Mouse (Mus musculus) stomach, postnatal 0 days (tissue): ENCODE data around the gene Macc1. TPM values are rescaled to one million over a fixed set of nuclear protein-coding genes. Genes with fewer than 3 reads are reported as not detected.

Experiments used
- ATAC-seq: fragments of 200-750 bp; cut with Nextera tagmentation; 2 replicates; pipeline ENCODE4 v1.8.0; 2017; ENCODE audit not compliant: low FRiP score, low TSS enrichment
- DNase-seq: peaks from one replicate; pipeline ENCODE4 v3.0.0-alpha.2; 2016; ENCODE audit warnings: low spot score
- H3K27ac ChIP-seq: fragments of 300-500 bp; sonication (generic); replicated peaks from 2 replicates; pipeline ENCODE4 v1.5.1; 2014; ENCODE audit warnings: mild to moderate bottlenecking, control low read depth
- H3K27me3 ChIP-seq: fragments of 300-500 bp; sonication (generic); 2 replicates; pipeline ENCODE4 v1.6.1; 2014; ENCODE audit warnings: low read length; ENCODE audit not compliant: control insufficient read depth, insufficient read depth
- H3K36me3 ChIP-seq: fragments of 300-500 bp; sonication (generic); 2 replicates; pipeline ENCODE4 v1.6.1; 2014; ENCODE audit warnings: low read length, mixed read lengths; ENCODE audit not compliant: control insufficient read depth, insufficient read depth
- H3K4me1 ChIP-seq: fragments of 300-500 bp; sonication (generic); replicated peaks from 2 replicates; pipeline ENCODE4 v1.6.1; 2014; ENCODE audit warnings: antibody characterized with exemption; ENCODE audit not compliant: control insufficient read depth, insufficient read depth
- H3K4me2 ChIP-seq: fragments of 300-500 bp; sonication (generic); replicated peaks from 2 replicates; pipeline ENCODE4 v1.6.1; 2014; ENCODE audit warnings: low read depth, mild to moderate bottlenecking, control low read depth, moderate library complexity
- H3K4me3 ChIP-seq: fragments of 300-500 bp; sonication (generic); 2 replicates; pipeline ENCODE4 v1.5.1; 2014; ENCODE audit warnings: low read depth, low read length, control low read depth
- H3K9ac ChIP-seq: fragments of 300-500 bp; sonication (generic); 2 replicates; pipeline ENCODE4 v1.6.1; 2014; ENCODE audit warnings: mild to moderate bottlenecking, low read length, control low read depth, mixed read lengths
- H3K9me3 ChIP-seq: fragments of 300-500 bp; sonication (generic); 2 replicates; pipeline ENCODE4 v1.6.1; 2016; ENCODE audit warnings: low read length; ENCODE audit not compliant: control insufficient read depth
- CTCF ChIP-seq: IDR thresholded peaks from 2 replicates; pipeline ENCODE4 v1.5.1; 2016; ENCODE audit warnings: antibody characterized with exemption, low read depth, mild to moderate bottlenecking, moderate library complexity
- EP300 ChIP-seq: optimal IDR thresholded peaks from 2 replicates; pipeline ENCODE3; 2016; ENCODE audit warnings: antibody characterized with exemption
- WGBS: fragments of 180-500 bp; shearing (Covaris S2); extraction: QIAGEN DNeasy Blood & Tissue Kit; methylation state at CpG from one replicate; pipeline ENCODE4 v1.1.7; 2014; 5-methylcytosine and 5-hydroxymethylcytosine counted together
- polyA plus RNA-seq: library from polyadenylated mRNA; unstranded; fragments of >200 nt; fragmentation: Nextera tagmentation; extraction: Ambion mirVana; gene quantifications from 2 replicates; pipeline ENCODE4 v1.2.1, GENCODE M21; 2015

The Macc1 gene
- polyA plus RNA-seq = 7.1 and 7.9 TPM in 2 replicates

DNA sequence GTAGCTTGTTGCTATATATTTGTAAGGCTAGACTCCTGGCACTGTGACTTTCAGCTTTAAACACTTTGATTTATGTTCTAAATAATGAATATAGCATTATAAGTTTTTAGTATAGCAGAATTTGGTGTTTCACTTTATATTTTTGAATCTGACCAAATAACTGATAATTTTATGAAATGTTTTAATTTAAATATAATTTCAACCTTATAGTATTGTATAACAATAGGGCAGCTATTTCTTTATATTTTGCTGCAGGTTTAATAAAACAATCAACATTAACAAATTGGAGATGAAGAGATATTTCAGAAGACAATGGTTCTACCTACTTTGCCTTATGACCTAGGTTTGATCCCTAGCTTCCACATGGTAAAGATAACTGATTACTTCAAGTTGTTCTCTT lies at the start of gene Macc1:
Gene Macc1 (plus strand): TSS at position 301 of the 400 bp plus-strand sequence.
- Histone ChIP-seq H3K27me3 (no peaks in the 10 kb centered on the region), H3K27ac (no peak within 1 kb of the TSS), H3K9me3 (no peaks in the 10 kb centered on the region), H3K9ac (no peak within 1 kb of the TSS), H3K4me2 (no peak within 1 kb of the TSS), H3K36me3 (no peaks in the 10 kb centered on the region), H3K4me3 (no peak within 1 kb of the TSS), H3K4me1 (no peaks in the 10 kb centered on the region)
- ATAC-seq (no peak), DNase-seq (no peak)
- TF ChIP-seq CTCF (no peak), EP300 (no peak)

DNA sequence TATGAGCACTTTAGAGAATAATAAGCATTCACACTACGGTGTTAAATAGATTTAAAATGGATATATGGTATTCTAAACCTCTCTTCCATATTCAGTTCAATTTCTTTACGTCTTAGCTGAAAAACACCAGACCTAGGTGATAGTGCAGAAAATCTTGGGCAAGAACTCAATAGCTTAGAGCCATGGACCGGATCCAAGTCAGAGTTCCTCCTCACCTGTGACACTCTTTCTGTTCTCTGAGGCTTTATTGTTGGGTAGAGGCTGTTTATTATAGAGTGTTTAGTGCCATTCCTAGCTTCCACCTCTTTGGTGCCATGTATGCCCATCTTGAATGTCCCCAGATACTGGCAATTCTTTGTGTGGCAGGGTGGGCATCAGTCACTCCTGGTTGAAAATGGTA lies 49.6 kb upstream of the Macc1 start:
- no peak for DNase-seq
- Histone ChIP-seq H3K9ac (no peak overlapping the region), H3K4me1 (no peaks in the 10 kb centered on the region), H3K27me3 (no peaks in the 10 kb centered on the region), H3K9me3 (no peaks in the 10 kb centered on the region), H3K4me3 (no peak overlapping the region), H3K4me2 (no peak overlapping the region), H3K36me3 (no peaks in the 10 kb centered on the region), H3K27ac (no peak overlapping the region)
- TF ChIP-seq CTCF = no peak
- no peak for ATAC-seq
- 88% methylated on average over 3 of the region's 3 CpGs for WGBS

- DNase-seq (no peak), ATAC-seq (no peak)
- no peak overlapping the region for H3K9ac ChIP-seq
- H3K4me2 ChIP-seq = no peak overlapping the region
- TF ChIP-seq CTCF = no peak
- TF ChIP-seq EP300 = no peak
- 56% methylated on average over 1 of the region's 1 CpGs for WGBS
- no peaks in the 10 kb centered on the region for H3K4me1 ChIP-seq
- H3K27me3 ChIP-seq = no peaks in the 10 kb centered on the region
- H3K27ac ChIP-seq = no peak overlapping the region
- no peaks in the 10 kb centered on the region for H3K9me3 ChIP-seq
- no peaks in the 10 kb centered on the region for H3K36me3 ChIP-seq
- no peak overlapping the region for H3K4me3 ChIP-seq
Observed at GRCm38 (mm10) chr12:119268723-119269122, 45.3 kb upstream of the Macc1 start.

DNA sequence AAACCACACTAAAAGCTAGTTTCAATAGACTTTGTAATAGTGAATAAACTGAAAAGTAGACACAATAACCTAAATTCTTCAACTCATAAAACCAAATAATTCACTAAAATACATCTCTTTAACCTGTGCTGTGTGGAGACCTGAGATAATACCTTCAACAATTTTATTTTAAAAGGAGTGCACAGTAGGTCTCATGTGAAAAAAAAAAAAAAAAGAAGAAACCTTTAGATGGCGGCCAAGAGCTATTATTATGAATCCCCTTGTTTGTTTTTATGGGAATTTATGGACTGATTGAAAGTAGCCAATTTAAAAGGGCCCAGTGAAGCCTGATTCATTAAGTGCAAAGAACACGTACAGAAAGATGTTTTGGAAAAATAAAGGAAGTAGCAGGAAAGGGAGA lies 44.0 kb upstream of the Macc1 start:
- Histone ChIP-seq H3K9ac (no peak overlapping the region), H3K4me1 (no peaks in the 10 kb centered on the region), H3K27me3 (no peaks in the 10 kb centered on the region), H3K27ac (no peak overlapping the region), H3K4me3 (no peak overlapping the region), H3K9me3 (no peaks in the 10 kb centered on the region), H3K4me2 (no peak overlapping the region), H3K36me3 (no peaks in the 10 kb centered on the region)
- DNase-seq (no peak), ATAC-seq (no peak)
- TF ChIP-seq CTCF = no peak
- no peak for TF ChIP-seq EP300
- 74% methylated on average over 2 of the region's 2 CpGs for WGBS

DNA sequence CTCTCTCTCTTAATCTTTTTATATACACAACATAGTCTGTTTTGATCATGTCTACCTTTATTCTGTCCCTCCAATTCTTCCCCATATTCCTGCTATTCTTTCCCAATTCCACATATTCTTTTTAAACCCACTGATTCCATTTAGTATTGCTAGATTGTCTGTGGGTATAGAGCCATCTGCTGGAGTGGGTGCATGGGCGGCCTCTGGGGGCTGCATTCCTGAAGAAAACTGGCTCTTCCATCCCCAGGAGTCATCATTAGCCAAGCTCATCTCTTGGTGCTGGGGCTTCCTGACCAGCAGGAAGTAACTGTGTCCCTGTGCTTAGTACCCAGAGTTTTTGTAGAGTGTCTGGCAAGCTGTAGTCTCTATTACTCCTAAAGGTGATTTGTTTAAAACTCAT lies 42.1 kb upstream of the Macc1 start:
- TF ChIP-seq CTCF = peak; percentile 26; the same call in 1 of the 2 replicates
- no peak for TF ChIP-seq EP300

GRCm38 (mm10) chr12:119273605-119274004 lies 40.5 kb upstream of the Macc1 start:
- WGBS = 21% methylated on average over 1 of the region's 1 CpGs
- H3K9me3 ChIP-seq = no peaks in the 10 kb centered on the region
- TF ChIP-seq EP300 (no peak), CTCF (no peak)
- no peak for ATAC-seq
- no peaks in the 10 kb centered on the region for H3K27me3 ChIP-seq
- no peaks in the 10 kb centered on the region for H3K36me3 ChIP-seq
- H3K9ac ChIP-seq = no peak overlapping the region
- DNase-seq = no peak
- no peak overlapping the region for H3K4me2 ChIP-seq
- H3K27ac ChIP-seq = no peak overlapping the region
- no peaks in the 10 kb centered on the region for H3K4me1 ChIP-seq
- H3K4me3 ChIP-seq = no peak overlapping the region

More for the DNA sequence above, 42.1 kb upstream of the Macc1 start:
- Histone ChIP-seq H3K36me3 (no peaks in the 10 kb centered on the region), H3K4me1 (no peaks in the 10 kb centered on the region), H3K4me3 (no peak overlapping the region), H3K27me3 (no peaks in the 10 kb centered on the region), H3K4me2 (no peak overlapping the region), H3K9me3 (no peaks in the 10 kb centered on the region), H3K27ac (no peak overlapping the region), H3K9ac (no peak overlapping the region)
- DNase-seq (no peak), ATAC-seq (no peak)
- 93% methylated on average over 1 of the region's 1 CpGs for WGBS
